Mouse (Mus musculus) Muller cell, postnatal 12 days (primary cell): ENCODE results near the gene Lrrc75b.
"Not testable (repeated sequence)": the region's sequence is repeated elsewhere in the genome, so short reads cannot be mapped to it uniquely, and the experiment has no call there.

Experiments used
- DNase-seq: peaks from one replicate; pipeline ENCODE4 v3.0.0-alpha.2; 2015; ENCODE audit errors: inconsistent ontology term

The Lrrc75b gene

GRCm38 (mm10) chr10:75534216-75534615 lies 25.9 kb downstream of the Lrrc75b start:
- no peak for DNase-seq

- DNase-seq: no peak
These were observed 28.5 kb downstream of the Lrrc75b start for GRCm38 (mm10) chr10:75531532-75532090.

- DNase-seq: no peak
These were observed 29.8 kb downstream of the Lrrc75b start for GRCm38 (mm10) chr10:75530322-75530721.

GRCm38 (mm10) chr10:75525450-75525849 lies 34.7 kb downstream of the Lrrc75b start:
- DNase-seq: not testable (repeated sequence)

- no peak for DNase-seq
These were observed 38.5 kb downstream of the Lrrc75b start for GRCm38 (mm10) chr10:75521643-75522042.

- no peak for DNase-seq
These were observed 39.5 kb downstream of the Lrrc75b start for GRCm38 (mm10) chr10:75520581-75520980.

GRCm38 (mm10) chr10:75517758-75518143 lies 42.4 kb downstream of the Lrrc75b start, which contains the start of gene Gucd1:
Gene Gucd1, minus strand, starts transcription at chr10:75517972.
- DNase-seq: peak; percentile 99

GRCm38 (mm10) chr10:75517073-75517757 lies 42.9 kb downstream of the Lrrc75b start, which contains the start of gene Snrpd3:
Gene Snrpd3, plus strand, starts transcription at chr10:75517551.
- peak; percentile 99 for DNase-seq

- no peak for DNase-seq
These were observed 43.4 kb downstream of the Lrrc75b start for GRCm38 (mm10) chr10:75516724-75517072.

- DNase-seq: no peak
These were observed 43.9 kb downstream of the Lrrc75b start for GRCm38 (mm10) chr10:75516038-75516723.

GRCm38 (mm10) chr10:75515216-75516037 lies 44.7 kb downstream of the Lrrc75b start:
- no peak for DNase-seq

GRCm38 (mm10) chr10:75514361-75514760 lies 45.8 kb downstream of the Lrrc75b start:
- no peak for DNase-seq

GRCm38 (mm10) chr10:75513306-75514067 lies 46.6 kb downstream of the Lrrc75b start:
- no peak for DNase-seq

- no peak for DNase-seq
These were observed 47.3 kb downstream of the Lrrc75b start for GRCm38 (mm10) chr10:75512796-75513195.

GRCm38 (mm10) chr10:75511897-75512296 lies 48.2 kb downstream of the Lrrc75b start:
- DNase-seq: no peak

- no peak for DNase-seq
These were observed 49.1 kb downstream of the Lrrc75b start for GRCm38 (mm10) chr10:75511060-75511459.

- DNase-seq: no peak
These were observed 49.7 kb downstream of the Lrrc75b start for GRCm38 (mm10) chr10:75510446-75510845.

- not testable (repeated sequence) for DNase-seq
These were observed 54.2 kb downstream of the Lrrc75b start for GRCm38 (mm10) chr10:75505928-75506327.

- no peak for DNase-seq
These were observed 55.0 kb downstream of the Lrrc75b start for GRCm38 (mm10) chr10:75505130-75505495.

- DNase-seq: peak; percentile 53
These were observed 55.6 kb downstream of the Lrrc75b start for GRCm38 (mm10) chr10:75504234-75505129.
